Mouse (Mus musculus) lung, adult 2 months (tissue): ENCODE results near the gene Col23a1.

Experiments used
- CTCF ChIP-seq: fragments of 200-500 bp; IDR thresholded peaks from 2 replicates; pipeline ENCODE4 v1.5.1; 2011; ENCODE audit warnings: mild to moderate bottlenecking, low read length, control low read depth; ENCODE audit not compliant: insufficient read depth
- POLR2A ChIP-seq: fragments of 200-500 bp; IDR thresholded peaks from 2 replicates; pipeline ENCODE4 v1.6.1; 2011; ENCODE audit warnings: low read depth, mild to moderate bottlenecking, control low read depth, low read length, borderline replicate concordance; ENCODE audit errors: extremely low read depth

DNA sequence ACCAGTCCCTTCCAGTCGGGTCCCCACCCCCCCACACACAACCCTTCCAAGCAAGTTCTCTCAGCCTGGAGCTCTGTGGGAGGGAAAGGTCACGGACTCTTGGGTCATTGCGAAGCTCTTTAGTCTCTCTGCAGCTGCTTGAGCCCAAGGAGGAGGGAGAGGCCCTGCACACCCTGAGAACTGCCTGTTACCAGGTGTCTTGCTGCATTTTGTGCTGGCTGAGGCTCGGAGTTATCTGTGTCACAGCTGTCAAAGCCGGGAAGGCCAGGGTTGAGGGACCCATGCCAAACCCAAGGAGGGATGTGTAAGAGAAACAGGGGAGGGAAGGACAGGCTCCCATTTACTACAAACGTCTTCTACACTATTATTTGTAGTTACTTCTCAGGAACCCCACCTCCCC is 218.3 kb downstream of the Col23a1 start:
- TF ChIP-seq CTCF (no peak), POLR2A (no peak)
